Mouse (Mus musculus): Measurements from ENCODE around the gene Mrpl40.
"Not testable (repeated sequence)": the region's sequence is repeated elsewhere in the genome, so short reads cannot be mapped to it uniquely, and the experiment has no call there.

Mrpl40 gene

DNA sequence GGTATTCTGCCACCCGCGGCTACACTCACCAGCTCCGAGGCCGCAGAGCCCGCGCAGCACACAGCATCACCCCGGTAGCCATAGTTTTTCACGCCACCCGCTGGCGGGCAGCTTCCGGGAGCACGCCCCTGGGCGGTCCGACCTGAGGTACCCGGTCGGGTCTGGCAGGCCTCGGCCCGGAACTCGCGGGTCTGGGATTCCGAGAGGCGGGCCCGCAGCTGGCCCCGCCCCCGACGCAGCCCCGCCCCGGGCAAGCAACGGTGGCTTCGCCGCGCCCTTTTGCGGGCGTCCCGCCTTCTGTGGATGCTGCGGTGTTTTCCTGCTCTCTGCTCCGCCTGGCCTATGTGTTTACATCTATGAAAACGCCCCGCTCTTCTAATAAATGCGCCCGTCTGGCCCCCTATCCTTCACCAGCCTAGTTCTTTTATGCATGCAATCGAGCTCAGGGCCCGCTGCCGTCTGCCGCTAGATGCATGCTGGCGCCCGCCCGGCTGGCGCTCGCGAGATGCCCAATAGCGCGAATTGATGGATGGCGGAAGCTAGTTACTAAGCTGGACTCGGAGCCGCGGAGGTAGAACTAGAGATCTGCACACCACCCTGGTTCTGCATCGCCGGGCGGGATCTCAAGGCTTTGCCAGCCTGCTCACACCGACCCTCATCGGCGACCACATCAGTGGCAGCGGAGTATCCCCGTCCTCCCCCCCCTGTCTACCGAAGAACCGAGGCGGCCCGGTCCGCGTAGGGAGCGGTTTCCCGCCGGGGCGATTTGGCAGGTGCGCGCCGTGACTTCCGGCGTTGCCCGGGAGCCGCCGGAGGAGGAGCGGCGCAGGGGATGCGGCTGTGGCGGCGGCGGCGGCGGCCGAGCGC is at the start of gene Mrpl40, which contains the start of gene Hira:
Mrpl40 (minus strand) TSS at position 421 of the 867 bp plus-strand sequence.
Hira (plus strand) TSS at position 596 of the 867 bp plus-strand sequence.
- DNase-seq (ENCODE audit: low spot score in 2 of 2): peak; percentile 85 to 92

GRCm38 (mm10) chr16:18921771-18922170 is 45.1 kb upstream of the Mrpl40 start:
- DNase-seq (ENCODE audit: low spot score in 2 of 2): no peak

DNA sequence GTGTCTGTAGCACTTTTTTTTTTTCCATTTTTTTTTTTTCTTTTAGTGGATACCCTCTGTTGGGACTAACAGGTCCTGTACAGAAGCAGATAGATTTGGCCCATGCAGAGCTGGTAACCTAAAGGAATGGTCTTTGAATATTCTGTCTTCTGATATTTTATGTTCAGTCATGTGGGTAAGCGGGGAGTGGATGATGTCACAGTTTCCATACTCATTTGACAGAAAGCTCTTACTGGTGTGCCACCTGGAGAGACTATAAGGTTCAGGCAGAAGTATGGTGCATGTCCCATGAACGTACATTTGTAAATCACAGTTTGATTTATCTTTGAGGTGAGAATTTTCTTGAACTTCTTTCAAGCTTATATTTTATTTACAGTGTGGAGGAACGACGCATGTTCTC is 39.4 kb upstream of the Mrpl40 start:
- no peak for DNase-seq (ENCODE audit: low spot score in 2 of 2)

DNA sequence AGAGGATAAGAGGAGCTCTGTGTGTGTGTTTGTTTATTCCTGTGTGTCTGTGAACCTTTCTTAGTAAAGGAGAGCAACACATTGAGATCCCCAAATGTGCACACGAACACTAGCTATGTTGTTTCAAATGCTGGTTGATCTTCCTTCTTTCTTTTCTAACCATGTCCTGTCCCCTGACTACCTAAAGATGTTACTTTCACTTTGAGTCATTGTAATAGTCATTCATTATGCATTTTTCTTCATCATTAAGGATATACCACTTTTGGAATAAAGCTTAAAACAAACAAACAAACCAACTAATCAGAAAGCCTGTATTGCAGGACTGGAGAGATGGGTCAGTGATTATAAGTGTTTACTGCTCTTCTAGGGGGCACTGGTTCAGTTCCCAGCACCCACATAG is 29.0 kb upstream of the Mrpl40 start:
- no peak for DNase-seq (ENCODE audit: low spot score in 2 of 2)

GRCm38 (mm10) chr16:18896429-18896828 is 19.8 kb upstream of the Mrpl40 start:
- DNase-seq (ENCODE audit: low spot score in 2 of 2): no peak

DNA sequence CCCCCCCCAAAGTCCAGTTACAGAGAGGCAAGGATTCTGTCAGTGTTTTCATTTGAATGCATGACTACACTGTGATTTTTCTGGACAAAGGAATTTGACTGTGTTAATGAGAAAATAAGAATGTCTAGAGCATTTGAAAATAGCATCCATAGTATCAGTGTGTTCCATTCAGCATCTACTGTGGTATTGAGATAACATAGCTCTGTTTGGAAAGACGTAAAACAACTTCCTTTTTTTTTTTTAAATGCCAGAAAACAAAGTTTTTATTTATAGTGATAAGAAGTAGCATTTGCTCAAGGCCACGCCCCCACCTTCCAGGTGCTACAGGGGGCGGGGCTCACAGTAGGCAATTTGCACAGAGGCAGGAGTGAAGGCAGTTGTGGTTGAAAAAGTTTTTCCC is 18.6 kb upstream of the Mrpl40 start:
- DNase-seq (ENCODE audit: low spot score in 2 of 2): no peak

DNA sequence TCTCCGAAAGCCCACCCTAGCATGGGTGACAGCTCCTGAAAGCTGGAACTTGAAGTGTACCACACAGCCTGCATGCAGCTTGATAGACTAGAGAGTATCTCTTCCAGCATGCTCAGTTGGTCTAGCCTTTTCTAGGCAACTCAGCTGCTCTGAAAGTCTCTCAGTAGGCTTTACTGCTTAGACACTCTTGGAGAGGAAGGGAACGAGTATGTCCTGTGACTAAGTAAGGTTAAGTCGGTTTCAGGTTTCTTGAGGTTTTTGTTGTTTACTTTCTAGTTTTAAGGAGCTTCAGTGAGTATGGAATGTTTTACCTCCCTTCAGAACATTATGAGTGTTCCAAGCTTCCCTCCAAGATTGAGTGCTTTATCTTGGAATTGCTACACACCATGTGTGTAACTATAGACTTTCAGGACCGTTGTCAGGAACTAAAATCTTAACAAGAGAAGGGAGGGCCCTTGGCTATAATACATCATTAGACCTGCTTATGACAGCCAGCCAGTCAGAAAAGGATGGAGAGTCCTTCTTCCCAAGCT is 17.2 kb upstream of the Mrpl40 start:
- no peak for DNase-seq (ENCODE audit: low spot score in 2 of 2)

DNA sequence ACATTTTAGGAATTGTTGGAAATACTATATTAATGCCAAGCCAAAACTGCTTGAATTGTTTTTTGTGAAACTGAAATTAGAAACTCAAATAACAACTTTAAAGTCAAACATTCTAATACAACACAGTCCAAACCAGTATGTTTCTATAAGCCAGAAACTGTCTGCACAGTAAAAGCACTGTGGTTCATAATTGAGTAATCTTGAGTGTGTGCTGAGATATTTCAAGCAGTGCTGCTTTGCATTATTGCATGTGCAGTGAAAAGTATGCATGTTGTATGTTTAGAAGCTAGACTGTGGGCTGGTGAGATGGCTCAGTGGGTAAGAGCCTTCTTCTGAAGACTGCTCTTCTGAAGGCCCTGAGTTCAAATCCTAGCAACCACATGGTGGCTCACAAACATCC is 7.4 kb upstream of the Mrpl40 start:
- no peak for DNase-seq (ENCODE audit: low spot score in 2 of 2)

GRCm38 (mm10) chr16:18878091-18878720 is 1.5 kb upstream of the Mrpl40 start:
- DNase-seq (ENCODE audit: low spot score in 2 of 2): no peak

GRCm38 (mm10) chr16:18877386-18878090 is 876 bp upstream of the Mrpl40 start:
- peak; percentile 48 to 64 for DNase-seq (ENCODE audit: low spot score in 2 of 2)

- no peak for DNase-seq (ENCODE audit: low spot score in 2 of 2)
Observed at GRCm38 (mm10) chr16:18876091-18876441, 596 bp downstream of the Mrpl40 start.

DNA sequence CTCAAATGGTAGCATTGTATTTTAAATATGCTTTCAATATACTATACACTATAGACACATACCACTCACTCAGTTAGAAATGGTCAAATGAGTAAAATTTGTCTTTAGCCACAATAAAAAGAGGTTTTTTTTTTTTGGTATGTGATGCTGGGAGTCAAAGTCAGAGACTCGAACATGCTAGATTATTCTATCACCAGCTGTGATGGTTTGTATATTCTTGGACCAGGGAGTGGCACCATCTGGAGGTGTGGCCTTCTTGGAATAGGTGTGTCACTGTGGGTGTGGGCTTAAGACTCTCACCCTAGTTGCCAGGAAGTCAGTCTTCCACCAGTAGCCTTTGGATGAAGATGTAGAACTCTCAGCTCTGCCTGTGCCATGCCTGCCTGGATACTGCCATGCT is 6.2 kb downstream of the Mrpl40 start:
- not testable (repeated sequence) for DNase-seq (ENCODE audit: low spot score in 2 of 2)

- DNase-seq (ENCODE audit: low spot score in 2 of 2): no peak
Observed at GRCm38 (mm10) chr16:18860186-18860585, 16.5 kb downstream of the Mrpl40 start.

DNA sequence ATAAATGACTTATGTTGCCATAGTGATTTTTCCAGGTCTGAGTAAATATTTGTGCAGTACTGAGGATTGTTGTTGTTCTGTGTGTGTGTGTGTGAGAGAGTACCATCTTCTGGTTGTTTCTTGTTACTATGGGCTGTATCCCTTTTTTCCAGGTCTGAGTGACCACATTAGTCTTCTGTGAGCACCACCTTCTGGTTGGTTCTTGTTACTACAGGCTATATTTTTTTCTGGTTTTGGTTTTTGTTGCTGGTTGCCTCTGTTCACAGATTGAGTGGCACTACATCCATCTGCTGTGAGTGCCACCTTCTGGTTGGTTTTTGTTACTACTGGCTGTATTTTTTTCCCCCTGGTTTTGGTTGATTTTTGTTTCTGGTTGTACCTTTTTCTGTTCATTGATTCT is 18.1 kb downstream of the Mrpl40 start:
- peak in 1 of 2 experiments; percentile 40 for DNase-seq (ENCODE audit: low spot score in 2 of 2)

DNA sequence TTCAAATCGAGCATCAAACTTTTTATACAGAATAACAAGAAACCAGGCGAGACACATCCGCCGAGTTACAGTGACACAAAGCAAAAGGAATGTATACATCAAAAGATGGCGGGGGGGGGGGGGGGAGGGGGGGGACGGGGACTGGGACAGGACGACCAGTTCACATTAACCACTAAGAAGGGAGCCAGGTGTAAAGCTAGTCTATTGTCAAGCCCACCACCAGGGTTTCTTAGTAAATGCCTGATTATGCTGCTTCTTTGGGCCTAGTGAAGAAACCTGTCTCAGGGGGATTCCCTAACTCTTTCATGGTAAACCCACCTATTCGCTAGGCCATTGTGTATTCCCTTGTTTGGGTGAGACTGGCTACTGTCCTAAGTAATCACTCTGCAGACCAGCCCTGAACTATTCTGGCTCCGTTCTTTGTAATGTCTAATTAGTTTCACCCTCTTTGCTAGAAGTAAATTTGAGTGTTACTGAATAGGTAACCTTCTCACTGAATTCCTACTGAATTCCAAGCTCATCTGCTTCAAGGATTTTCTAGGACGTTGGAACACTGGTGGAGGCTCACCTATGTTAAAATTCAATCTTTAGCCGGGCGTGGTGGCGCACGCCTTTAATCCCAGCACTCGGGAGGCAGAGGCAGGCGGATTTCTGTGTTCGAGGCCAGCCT is 27.0 kb downstream of the Mrpl40 start:
- not testable (repeated sequence) for DNase-seq (ENCODE audit: low spot score in 2 of 2)

- no peak for DNase-seq (ENCODE audit: low spot score in 2 of 2)
Observed at GRCm38 (mm10) chr16:18846301-18846820, 30.3 kb downstream of the Mrpl40 start.

- no peak for DNase-seq (ENCODE audit: low spot score in 2 of 2)
Observed at GRCm38 (mm10) chr16:18838346-18838745, 38.3 kb downstream of the Mrpl40 start.

DNA sequence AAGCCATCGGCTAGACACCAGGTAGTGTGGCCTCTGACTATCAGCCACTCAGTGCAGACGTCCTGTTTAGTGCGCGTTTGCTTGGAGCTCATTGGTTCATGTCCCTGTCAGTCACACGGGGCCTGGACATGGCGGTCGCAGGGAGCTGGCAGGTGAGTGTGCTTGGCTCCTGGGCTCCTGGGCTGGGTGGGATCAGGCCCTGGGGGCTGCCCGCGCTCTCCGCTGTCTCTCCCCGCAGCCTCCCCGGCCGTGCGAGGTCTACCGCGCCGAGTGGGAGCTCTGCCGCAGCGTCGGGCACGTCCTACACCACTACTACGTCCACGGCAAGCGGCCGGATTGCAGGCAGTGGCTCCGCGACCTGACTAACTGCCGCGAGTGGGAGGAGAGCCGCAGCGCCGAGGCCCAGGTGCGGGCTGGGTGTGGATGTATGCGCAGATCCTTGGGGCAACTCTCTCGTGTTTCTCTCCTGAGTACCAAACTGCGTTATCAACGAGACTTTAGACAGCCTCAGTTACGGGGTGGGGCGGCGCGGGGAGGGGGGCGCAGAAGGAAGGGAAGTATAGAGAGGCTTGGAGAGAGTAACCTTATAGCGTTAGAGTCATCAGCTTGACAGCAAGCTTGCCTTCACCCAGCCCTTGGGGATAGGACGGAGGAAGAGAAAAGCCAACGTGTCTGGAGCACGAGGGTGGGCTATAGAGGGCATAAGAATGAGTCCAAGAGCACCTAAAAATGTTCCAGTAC is 40.0 kb downstream of the Mrpl40 start, which contains the start of the genes 2510002D24Rik and Gm28539:
2510002D24Rik (plus strand) TSS at position 111 of the 741 bp plus-strand sequence.
Gm28539 (plus strand) TSS at position 117 of the 741 bp plus-strand sequence.
- DNase-seq (ENCODE audit: low spot score in 2 of 2): peak; percentile 85 to 93

GRCm38 (mm10) chr16:18836073-18836467 is 40.6 kb downstream of the Mrpl40 start:
- DNase-seq (ENCODE audit: low spot score in 2 of 2): no peak

GRCm38 (mm10) chr16:18833486-18833885 is 43.2 kb downstream of the Mrpl40 start:
- DNase-seq (ENCODE audit: low spot score in 2 of 2): no peak
